Mouse (Mus musculus): ENCODE results near the gene Themis2.
"Not testable (repeated sequence)": the region's sequence is repeated elsewhere in the genome, so short reads cannot be mapped to it uniquely, and the experiment has no call there.

Themis2 gene

DNA sequence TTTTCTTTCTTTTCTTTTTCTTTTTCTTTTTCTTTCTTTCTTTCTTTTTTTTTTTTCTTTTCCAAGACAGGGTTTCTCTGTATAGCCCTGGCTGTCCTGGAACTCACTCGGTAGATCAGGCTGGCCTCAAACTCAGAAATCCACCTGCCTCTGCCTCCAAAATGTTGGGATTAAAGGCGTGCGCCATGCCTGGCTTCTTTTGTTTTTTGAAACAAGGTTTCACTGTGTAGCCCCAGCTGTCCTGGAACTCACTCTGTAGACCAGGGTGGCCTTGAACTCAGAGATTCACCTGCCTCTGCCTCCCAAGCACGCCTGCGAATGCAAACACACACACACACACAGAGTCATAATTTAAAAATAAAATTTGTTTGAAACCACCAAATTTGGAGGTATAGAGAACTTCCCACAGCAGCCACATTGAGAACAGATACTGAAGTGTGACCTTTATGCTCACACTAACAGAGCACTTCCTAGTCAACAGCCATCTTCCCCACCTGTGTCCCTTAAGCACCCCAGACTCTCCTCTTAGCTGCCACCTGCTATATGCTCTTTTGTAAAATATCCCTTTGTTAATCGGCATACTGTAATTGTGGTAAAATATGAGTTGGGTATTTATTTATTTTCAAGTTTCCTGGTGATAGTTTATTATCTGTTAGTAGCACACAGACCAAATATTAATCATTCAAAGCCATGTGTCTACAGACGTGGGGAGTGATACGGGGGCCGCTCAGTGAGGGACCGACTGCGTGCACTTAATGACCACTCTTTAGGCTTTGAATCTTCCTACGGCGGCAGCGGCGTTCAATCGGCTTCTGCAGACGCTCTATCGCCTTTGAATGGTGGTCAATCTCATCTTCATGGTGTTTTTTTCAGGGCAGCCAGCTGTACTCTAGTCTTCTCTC lies 5.2 kb upstream of the Themis2 start:
- CTCF ChIA-PET, result interaction anchor here (0.6 to 0.7 kb wide), 3 partner anchors 22 to 30 kb away, joined by 3 to 4 read pairs (median 3); no protein-coding TSS in a partner anchor

DNA sequence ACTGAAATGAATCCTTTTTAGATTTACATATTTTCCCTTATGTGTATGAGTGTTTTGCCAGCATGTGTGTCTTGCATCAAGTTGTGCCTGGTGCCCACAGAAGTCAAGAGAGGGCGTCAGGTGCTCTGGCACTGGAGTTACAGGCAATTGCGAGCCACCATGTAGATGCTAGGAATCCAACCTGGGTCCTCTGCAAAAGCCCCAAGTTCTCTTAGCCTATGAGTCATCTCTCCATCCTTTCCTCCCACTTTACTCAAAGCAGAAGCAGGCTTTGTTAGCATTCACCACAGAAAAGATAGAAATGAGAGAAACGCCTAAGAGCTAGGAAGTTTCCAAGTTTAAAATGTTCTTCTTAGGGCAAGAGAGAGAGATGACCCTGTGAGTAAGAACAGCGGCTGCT lies 3.7 kb upstream of the Themis2 start:
- CTCF ChIA-PET, result no interaction called here

DNA sequence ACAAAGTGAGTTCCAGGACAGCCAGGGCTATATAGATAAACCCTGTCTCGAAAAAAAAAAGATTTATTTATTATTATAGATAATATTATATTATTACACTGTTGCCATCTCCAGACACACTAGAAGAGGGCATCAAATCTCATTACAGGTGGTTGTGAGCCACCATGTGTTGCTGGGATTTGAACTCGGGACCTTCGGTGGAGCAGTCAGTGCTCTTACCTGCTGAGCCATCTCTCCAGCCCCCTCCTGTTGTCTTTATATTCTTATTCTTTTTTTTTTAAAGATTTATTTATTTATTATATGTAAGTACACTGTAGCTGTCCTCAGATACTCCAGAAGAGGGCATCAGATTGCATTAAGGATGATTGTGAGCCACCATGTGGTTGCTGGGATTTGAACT lies 2.5 kb upstream of the Themis2 start:
- CTCF ChIA-PET, result interaction anchor here (0.7 to 1.1 kb wide), 2 partner anchors 14 to 106 kb away, joined by 3 to 5 read pairs; no protein-coding TSS in a partner anchor

DNA sequence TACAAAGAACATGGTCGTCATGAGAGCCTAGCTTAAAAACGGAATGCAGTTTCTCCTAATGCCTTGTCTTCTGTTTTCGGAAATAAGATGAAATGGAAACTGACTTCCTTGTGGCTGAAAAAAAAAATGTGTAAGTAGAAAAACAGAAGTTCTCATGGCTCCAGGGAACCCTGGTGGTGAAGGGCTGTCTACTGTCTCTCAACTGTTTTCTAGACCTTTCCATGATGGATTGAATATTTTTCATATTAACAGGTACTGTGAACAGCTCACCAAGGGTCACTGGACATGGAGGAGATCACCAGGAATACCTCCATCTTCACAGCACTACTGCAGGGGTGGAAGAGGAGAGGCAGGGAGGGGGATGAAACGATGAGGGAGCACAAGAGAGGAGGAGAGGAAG lies 1.8 kb upstream of the Themis2 start:
- CTCF ChIA-PET, result interaction anchor here (0.7 to 1.1 kb wide), 4 partner anchors 14 to 106 kb away, joined by 3 to 5 read pairs (median 4); no protein-coding TSS in a partner anchor

DNA sequence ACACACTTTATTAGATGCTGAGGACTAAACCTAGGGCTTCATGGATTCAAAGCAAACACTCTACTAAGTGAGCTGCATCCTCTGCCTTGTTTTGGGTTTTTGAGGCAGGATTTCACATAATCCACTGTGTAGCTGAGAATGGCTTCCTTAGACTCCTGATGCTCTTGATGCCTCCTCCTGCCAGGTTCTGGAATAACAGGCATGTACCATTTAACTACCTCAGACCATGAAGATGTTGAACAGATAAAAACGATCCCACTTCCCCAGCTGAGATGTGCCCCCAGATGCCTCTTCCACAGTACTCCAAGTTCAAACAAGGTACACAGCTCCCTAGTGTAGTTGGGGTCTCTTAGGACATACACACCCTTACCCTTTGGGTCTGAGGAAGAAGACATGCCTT lies 1.3 kb upstream of the Themis2 start:
- CTCF ChIA-PET, result interaction anchor here (0.6 to 1.1 kb wide), 5 partner anchors 10 to 306 kb away, joined by 3 to 7 read pairs (median 4); no protein-coding TSS in a partner anchor

DNA sequence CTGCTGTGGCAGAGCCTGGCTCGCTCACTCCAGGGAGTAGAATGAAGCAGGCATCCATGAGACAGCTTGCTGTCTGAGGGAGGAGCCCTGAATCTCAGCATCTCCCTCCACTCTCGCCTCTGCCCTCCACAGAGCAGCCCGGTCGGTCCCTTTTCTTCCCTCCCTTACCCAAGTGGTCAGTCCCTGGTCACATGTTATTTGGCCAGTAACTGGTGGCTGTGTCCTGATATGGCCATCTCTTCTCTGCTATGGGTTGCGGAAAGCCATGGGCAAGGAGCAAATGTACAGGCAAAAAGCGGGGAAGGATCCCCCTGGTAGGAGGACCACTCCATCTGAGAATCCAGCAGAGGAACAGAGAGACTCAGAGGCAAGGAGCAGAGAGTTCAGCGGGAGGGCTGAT lies 1.0 kb downstream of the Themis2 start:
- CTCF ChIA-PET, result interaction anchor here (0.7 to 2.9 kb wide), 4 partner anchors 11 to 28 kb away, joined by 3 to 12 read pairs (median 6); no protein-coding TSS in a partner anchor

DNA sequence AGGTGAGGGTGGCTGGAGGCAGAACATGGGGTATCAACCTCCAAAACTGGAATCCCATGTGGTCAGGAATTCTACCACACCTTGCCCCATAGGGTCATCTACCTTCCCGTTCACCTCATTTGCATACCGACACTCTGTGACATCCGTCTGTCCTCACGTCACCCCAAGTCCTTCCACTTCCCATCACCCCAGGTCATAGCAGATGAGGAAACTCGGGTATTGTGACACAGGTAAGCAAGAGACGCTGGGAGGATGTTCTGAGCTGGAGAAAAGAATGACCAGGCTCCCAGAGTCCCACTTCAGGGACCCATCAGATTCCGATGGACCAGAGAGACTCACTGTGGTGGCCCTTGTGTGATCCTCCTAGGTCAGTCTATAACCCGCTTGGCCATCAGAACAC lies 1.4 kb downstream of the Themis2 start:
- CTCF ChIA-PET, result interaction anchor here (0.6 to 2.9 kb wide), 5 partner anchors 8 to 28 kb away, joined by 3 to 12 read pairs (median 5); no protein-coding TSS in a partner anchor

DNA sequence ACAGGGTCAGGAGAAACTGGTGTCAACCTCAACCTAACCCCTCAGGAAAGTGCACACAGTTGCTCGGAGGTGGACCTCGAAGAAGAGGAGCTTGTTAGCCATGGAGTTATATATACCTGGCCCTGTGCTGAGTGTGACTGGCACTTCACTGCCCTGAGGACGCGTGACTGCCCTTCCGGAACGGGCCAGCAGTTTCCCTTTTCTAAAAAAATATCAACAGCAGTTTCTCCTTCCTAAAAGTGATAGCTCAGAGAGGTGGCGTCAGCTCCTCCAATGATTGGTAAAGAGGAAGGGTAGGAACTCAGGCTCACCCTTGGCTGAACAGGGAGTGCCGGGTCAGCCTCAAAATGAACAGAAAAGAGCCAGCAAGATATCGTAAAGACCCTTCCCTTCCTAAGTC lies 2.2 kb downstream of the Themis2 start:
- CTCF ChIA-PET, result interaction anchor here (0.6 to 2.9 kb wide), 4 partner anchors 10 to 29 kb away, joined by 3 to 12 read pairs (median 8); no protein-coding TSS in a partner anchor

DNA sequence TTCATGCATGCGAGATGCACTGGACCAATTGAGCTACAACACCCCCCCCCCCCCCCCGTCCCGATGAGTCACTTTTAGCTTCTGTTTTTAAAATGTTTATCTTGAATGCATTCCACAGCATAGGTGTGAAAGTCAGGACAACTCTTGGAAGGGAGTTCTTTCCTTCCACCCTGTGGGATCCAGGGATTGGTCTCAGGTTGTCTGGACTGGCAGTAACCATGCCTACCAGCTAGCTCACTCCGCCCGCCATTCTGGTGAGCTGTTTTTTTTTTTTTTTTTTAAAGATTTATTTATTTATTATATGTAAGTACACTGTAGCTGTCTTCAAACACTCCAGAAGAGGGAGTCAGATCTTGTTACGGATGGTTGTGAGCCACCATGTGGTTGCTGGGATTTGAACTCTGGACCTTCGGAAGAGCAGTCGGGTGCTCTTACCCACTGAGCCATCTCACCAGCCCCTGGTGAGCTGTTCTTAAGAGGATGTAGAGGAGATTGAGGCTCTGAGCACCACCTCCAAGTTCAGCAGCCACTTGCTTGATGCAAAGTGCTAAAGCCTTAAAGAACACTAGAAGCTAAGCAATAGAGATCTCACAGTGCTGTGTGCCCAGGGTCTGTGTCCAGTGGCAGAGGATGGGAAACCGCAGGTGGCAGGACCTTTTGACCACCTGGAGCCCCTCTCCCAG lies 2.7 kb downstream of the Themis2 start:
- CTCF ChIA-PET, result interaction anchor here (0.6 to 2.9 kb wide), 3 partner anchors 9 to 30 kb away, joined by 7 to 12 read pairs (median 8); no protein-coding TSS in a partner anchor

DNA sequence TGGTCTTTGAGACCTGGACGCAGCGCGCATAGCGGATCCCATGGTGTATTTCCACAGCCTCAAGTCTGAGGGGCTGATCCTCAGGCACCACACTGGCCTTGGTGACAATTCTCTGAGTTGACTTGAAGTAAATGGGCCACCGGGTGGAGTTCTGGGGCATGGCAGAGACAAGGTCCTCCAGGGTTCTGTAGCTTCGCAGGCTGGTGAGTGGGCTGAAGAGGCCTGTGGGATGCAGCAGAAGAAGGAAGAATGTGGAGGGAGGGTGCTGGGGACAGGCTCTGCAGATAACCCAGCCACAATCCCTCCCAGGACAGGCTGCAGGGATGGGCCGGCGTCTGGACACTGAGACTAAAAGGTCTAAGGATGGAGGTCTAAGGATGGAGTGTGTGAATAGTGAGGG lies 6.5 kb downstream of the Themis2 start:
- CTCF ChIA-PET, result interaction anchor here (1.7 kb wide), 1 partner anchor 33 kb away, joined by 6 read pairs; no protein-coding TSS in a partner anchor

DNA sequence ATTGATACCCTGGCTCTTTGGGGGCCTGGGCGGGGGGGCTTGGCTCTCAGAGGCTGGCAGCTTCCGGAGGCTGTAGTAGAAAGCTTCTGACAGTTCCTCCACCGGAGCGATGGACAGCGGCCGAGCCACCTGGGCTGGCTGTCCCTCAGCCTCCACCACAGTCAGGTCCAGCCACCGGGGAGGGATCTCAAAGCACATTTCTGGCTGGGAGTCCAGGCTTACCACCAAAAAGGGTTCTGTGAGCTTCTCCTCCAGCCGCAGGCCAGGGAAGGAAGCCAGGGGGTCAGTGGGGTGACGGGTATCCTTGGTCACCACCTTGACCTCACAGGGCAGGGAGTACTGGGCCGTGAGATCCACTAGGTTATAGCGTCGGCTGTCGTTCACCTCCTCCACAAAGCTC lies 11.0 kb downstream of the Themis2 start:
- CTCF ChIA-PET, result no interaction called here

DNA sequence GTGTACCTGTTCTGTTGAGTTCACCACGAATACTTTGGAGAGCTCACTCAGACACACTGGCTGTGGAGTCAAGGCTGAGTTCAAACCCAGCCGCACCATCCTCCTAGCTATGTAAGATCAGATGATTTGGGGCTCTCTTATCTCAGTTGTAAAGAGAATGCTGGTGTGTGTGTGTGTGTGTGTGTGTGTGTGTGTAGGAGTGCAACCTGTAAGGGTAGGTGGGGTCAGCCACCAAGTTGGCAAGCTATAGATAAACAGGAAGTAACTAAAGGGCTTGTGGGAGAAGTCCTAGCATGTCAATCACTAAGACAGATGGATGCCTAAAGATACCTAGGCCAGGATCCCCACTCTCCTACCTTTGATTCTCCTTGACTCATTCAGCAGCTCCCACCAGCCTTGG lies 12.5 kb downstream of the Themis2 start:
- CTCF ChIA-PET, result interaction anchor here (0.8 to 1.7 kb wide), 2 partner anchors 10 to 208 kb away, joined by 3 to 8 read pairs; no protein-coding TSS in a partner anchor

DNA sequence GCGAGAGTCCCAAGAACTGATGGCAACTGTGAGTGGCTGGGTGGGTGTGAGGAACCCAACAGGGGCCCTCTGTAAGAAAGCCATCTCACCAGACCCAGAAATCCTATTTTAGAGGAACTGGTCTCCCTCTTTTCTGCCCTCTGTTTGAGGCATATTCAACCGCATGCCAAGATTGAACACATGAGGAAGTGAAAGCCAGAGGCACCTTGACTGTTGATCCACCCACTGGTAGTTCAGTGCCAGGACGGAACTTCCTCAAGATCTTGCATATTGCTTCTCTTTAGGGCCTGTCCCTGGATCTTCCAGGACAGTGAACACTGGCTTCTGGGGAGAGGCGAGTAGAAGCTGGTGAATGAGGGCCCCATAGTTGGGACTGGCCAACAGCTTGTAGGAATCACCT lies 15.9 kb downstream of the Themis2 start:
- CTCF ChIA-PET, result interaction anchor here (0.6 to 0.7 kb wide), 2 partner anchors 36 to 66 kb away, joined by 3 read pairs; no protein-coding TSS in a partner anchor

DNA sequence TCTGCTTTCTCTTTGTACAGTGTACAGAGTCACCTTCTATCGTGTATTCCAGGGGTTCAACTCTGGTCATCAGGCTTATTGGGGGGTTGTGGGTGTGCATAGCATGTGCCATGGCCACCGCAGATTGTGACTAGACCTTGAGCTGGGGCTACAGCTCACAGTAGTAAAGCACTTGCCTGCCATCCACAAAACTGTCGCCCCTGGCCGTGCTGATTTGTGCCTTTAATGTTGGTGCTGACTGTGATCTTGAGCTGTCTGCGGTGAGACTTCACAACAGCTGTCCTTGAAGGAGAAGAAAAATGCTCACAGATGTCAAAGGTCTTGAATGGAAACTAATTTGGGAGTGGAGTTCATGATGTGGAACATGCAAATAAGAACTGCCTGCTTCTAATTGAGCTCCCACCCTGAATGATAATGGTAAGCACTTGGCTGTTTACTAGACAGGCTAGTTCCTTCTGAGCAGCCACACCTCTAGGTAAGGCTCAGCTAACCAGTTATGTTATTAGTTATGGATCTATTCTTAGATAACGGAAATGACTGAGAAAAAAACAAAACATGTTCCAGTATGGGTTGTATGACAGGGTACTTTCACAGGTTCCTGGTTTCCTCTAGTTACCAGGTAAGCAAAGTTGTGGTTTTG lies 17.5 kb downstream of the Themis2 start:
- CTCF ChIA-PET, result interaction anchor here (0.6 to 3.3 kb wide), 6 partner anchors 19 to 262 kb away, joined by 3 to 20 read pairs (median 4); no protein-coding TSS in a partner anchor

DNA sequence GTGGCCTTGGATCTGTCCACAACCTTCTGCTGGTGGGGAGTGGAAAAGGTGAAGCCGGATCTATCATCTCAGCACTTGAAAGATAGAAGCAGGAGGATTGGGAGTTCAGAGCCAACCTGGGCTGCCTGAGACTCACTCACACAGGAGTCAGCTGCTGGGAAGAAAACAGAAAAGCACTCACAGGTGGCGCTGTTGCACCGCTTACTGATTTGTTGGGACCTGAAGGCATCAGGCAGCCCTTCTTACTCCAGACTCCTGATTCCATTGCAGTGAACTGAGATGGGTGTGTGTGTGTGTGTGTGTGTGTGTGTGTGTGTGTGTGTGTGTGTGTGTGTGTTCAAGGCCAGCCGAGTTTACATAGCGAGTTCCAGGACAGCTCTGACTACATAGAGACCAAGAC lies 19.4 kb downstream of the Themis2 start:
- CTCF ChIA-PET, result interaction anchor here (1.5 to 3.3 kb wide), 2 partner anchors 43 to 47 kb away, joined by 4 to 20 read pairs; no protein-coding TSS in a partner anchor

DNA sequence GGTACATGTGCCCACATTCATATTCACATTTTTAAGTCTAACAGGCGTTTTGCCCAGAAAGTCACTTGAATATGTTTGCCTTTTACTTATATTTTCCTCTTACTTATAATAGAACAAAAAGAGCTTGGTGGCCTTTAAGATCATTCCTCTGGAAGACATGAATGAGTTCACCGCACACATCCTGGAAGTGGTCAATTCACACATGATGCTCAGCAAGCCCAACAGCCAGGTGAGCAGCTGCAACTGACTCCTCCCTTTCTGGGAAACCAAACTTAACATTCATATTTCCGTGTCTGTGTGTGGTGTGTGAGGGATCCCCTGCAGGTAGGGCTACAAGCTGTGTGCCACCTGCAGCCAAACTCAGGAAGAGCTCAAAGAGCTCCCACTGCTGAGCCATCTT lies 21.3 kb downstream of the Themis2 start:
- CTCF ChIA-PET, result interaction anchor here (0.6 to 1.7 kb wide), 2 partner anchors 23 to 49 kb away, joined by 4 to 6 read pairs; no protein-coding TSS in a partner anchor

DNA sequence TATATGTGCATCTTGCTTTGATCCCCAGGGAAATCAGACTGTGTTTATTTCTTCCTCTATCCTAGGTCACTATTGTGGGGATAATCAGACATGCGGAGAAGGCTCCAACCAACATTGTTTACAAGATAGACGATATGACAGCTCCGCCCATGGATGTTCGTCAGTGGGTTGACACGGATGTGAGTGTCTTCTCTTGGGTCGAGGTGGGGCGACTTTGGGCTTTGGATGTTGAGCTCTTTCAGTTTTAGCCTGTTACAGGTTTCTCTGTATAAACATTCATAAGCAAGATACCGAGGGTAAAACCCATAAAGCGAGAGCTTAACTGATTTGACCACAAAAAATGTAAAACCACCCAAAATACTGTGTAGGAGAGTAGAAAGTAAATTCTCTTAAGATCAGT lies 24.4 kb downstream of the Themis2 start:
- CTCF ChIA-PET, result interaction anchor here (0.8 kb wide), 1 partner anchor 1041 kb away, joined by 3 read pairs; no protein-coding TSS in a partner anchor

DNA sequence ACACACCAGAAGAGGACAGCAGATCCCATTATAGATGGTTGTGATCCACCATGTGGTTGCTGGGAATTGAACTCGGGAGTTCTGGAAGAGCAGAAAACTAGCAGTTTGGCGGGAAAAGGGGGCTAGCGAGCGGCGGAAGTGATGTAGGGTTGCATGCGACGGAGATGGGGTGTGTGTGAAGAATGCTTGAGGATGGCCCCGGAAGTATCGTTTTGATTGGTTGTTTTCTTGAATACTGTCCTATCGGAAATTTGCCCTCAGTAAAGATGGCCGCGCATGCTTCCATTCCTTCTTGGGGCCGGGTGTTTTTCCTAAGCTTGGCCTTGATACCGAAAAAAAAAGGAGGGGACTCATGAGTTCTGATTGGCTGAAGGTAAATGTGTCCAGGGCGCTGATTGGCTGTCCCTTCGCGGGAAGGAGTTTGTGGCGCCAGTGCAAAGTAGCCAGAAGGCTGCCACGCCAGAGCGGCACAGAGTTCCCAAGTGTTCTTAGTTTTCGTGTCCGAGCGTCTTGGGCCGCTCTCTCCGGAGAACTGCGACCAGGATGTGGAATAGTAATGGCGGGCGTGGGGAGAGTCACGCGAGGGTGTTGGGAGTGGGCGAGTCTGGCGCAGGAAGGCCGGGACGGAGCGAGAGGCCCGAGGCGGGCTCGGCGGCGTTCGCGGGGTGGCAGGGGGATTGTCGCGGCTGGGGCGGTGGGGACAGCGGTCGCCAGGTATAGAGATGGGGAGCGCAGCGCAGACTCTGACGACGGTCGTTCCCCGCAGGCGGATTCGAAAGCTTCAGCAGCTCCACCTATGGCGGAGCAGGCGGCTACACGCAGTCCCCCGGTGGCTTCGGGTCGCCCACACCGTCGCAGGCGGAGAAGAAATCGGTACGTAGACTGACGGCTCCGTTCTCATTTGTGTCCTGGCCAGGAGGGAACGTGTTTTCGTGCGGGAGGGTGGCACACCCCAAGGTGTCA lies 28.0 kb downstream of the Themis2 start, which contains the start of gene Rpa2:
Gene Rpa2 (plus strand): TSS at position 419 of the 963 bp plus-strand sequence.
- CTCF ChIA-PET, result interaction anchor here (0.8 kb wide), 1 partner anchor 49 kb away, joined by 3 read pairs; no protein-coding TSS in a partner anchor

DNA sequence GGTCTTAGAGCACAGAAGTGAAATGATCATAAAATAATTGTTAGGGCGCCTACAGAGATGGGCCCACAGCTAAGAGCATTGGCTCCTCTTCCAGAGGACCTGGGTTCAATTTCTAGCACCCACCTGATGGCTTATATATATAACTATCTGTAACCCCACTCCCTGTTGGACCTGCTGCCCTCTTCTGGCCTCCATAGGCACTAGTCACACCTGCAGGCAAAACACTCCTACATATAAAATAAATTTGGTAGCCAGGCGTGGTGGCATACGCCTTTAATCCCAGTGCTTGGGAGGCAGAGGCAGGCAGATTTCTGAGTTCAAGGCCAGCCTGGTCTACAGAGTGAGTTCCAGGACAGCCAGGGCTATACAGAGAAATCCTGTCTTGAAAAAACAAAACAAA lies 33.1 kb downstream of the Themis2 start:
- CTCF ChIA-PET, result not testable (repeated sequence)

DNA sequence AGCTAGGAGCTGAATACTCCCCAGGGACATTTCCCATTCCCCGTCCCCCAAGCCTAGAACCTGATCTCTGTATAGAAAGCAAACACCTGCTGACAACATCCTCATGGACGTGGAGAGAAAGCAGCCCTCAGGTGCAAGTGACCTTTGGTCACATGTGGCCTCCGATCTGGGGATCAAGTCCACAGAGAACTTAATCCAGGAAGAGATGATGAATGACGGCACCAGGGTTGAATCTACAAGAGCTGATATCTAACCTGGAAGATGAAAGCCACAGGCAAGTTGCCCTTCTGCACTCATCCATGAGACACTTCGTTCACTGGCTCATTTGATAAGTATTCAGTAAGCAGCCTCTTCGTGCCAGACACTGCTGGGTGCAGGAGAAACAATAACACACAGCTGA lies 33.6 kb downstream of the Themis2 start:
- CTCF ChIA-PET, result no interaction called here
